Mouse (Mus musculus) thymus, adult 2 months (tissue): ENCODE results near the gene Neu2.

Experiments used
- CTCF ChIP-seq: fragments of 200-500 bp; IDR thresholded peaks from 2 replicates; pipeline ENCODE4 v1.5.1; 2012; ENCODE audit warnings: mild to moderate bottlenecking, control low read depth, low read length, moderate library complexity, borderline replicate concordance; ENCODE audit not compliant: control insufficient read depth, poor library complexity, insufficient read depth; ENCODE audit errors: extremely low read depth
- POLR2A ChIP-seq: fragments of 200-500 bp; IDR thresholded peaks from 2 replicates; pipeline ENCODE4 v1.6.1; 2012; ENCODE audit warnings: mild to moderate bottlenecking, low read length, control low read depth, moderate library complexity; ENCODE audit not compliant: control insufficient read depth, poor library complexity, insufficient read depth; ENCODE audit errors: extremely low read depth

DNA sequence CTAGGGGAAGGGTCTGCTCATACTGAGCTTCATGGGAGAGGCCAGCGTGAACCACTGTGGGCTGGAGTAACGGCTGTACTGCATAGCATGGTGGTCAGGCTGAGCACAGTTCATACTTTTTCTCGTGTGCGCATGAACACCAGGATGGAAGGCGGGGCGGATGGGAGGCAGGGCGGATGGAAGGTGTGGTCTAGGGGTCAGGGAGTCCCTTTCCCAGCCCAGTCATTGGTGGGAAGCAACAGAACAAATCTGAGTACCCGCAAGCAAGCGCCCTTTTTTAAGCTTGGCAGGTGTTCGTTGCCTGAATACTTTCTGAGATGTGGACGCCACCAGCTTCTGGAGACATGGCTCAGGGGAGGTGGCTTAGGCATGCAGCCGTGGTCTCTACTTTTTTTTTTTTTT is 127.0 kb downstream of the Neu2 start:
- TF ChIP-seq POLR2A (no peak), CTCF (no peak)
